Mouse (Mus musculus): Measurements from ENCODE around the gene Hdc. TPM values are rescaled to one million over a fixed set of nuclear protein-coding genes. Genes with fewer than 3 reads are reported as not detected.

Hdc gene
- polyA plus RNA-seq, 1 experiment from 2014 or later: 1.4 TPM

DNA sequence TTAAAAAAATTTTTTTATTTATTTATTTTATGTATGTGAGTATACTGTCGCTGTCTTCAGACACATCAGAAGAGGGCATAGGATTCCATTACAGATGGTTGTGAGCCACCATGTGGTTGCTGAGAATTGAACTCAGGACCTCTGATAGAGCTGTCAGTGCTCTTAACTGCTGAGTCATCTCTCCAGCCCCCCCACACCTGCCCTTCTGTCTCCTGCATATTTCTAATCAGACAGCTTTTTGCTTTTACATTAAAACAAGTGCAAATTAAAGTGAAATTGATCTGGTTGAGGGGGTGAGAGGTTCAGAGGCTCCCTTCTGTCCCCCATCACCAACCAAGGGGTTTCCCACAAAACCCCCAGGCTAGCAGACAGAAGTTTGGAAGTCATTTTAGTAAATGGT is 39.8 kb downstream of the Hdc start:
- DNase-seq (ENCODE audit: low spot score): no peak
- Histone ChIP-seq H3K27ac (replicated peaks; ENCODE audit: low read depth, low read length) (no peak overlapping the region), H3K4me2 (ENCODE audit: low read depth, low read length) (no peak overlapping the region), H3K4me3 (ENCODE audit: low read depth, low read length) (no peak overlapping the region), H3K36me3 (replicated peaks; ENCODE audit: control insufficient read depth, insufficient read depth, low read depth, low read length) (no peaks in the 10 kb centered on the region), H3K4me1 (ENCODE audit: control insufficient read depth, insufficient read depth, low read length) (no peaks in the 10 kb centered on the region), H3K9ac (replicated peaks; ENCODE audit: low read length) (no peak overlapping the region), H3K27me3 (ENCODE audit: control insufficient read depth, insufficient read depth, low read length) (no peaks in the 10 kb centered on the region), H3K9me3 (replicated peaks; ENCODE audit: control insufficient read depth, low read length) (no peaks in the 10 kb centered on the region)
- 94% methylated on average over 1 of the region's 1 CpGs for WGBS
- ATAC-seq (replicated peaks; ENCODE audit: insufficient number of reproducible peaks, low FRiP score, low TSS enrichment, low read depth): no peak

DNA sequence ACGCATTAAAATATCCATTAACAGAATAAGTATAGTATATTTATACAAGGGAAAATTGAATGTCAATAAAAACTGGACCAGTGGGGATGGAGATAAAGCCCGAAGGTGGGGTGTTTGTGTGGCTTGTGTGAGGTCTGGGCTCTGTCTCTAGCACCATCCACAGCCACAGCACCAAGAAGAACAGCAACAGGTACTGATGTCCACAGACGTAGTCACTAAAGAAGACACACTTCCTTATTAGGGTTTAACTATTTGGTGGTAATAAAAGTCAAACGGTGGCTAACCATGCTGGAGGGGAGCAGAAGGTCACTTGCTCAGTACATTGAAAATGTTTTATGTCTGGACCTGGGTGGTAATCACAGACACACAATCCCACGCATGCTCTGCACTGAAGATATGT is 41.7 kb downstream of the Hdc start:
- Histone ChIP-seq H3K4me2 (ENCODE audit: low read depth, low read length) (no peak overlapping the region), H3K4me3 (ENCODE audit: low read depth, low read length) (no peak overlapping the region), H3K36me3 (replicated peaks; ENCODE audit: control insufficient read depth, insufficient read depth, low read depth, low read length) (no peaks in the 10 kb centered on the region), H3K4me1 (ENCODE audit: control insufficient read depth, insufficient read depth, low read length) (no peaks in the 10 kb centered on the region), H3K9me3 (replicated peaks; ENCODE audit: control insufficient read depth, low read length) (no peaks in the 10 kb centered on the region), H3K27me3 (ENCODE audit: control insufficient read depth, insufficient read depth, low read length) (no peaks in the 10 kb centered on the region), H3K27ac (replicated peaks; ENCODE audit: low read depth, low read length) (no peak overlapping the region), H3K9ac (replicated peaks; ENCODE audit: low read length) (no peak overlapping the region)
- DNase-seq (ENCODE audit: low spot score) (no peak), ATAC-seq (replicated peaks; ENCODE audit: insufficient number of reproducible peaks, low FRiP score, low TSS enrichment, low read depth) (no peak)
- WGBS: 86% methylated on average over 5 of the region's 5 CpGs

- WGBS: 79% methylated on average over 11 of the region's 11 CpGs
- DNase-seq (ENCODE audit: low spot score): no peak
Measured at GRCm38 (mm10) chr2:126575391-126576176, 43.5 kb downstream of the Hdc start.

DNA sequence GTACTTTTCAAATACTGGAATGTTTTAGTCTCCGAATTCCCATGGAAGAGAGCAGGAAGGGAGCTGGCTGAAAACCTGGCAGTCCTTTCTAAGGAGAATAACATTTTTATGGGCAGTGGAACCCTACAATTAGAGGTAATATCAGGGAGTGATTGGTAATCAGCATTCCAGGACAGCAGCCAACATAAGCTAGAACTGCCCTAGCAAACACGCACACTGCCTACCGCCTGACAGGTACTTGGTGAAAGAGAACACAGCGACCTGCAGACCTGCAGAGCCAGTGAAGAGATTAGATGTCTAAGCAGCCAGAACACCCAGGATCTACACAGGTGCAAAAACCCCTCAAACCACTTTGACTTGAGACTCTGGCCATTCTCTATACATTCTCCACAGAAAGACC is 46.4 kb downstream of the Hdc start:
- H3K27me3 ChIP-seq (ENCODE audit: control insufficient read depth, insufficient read depth, low read length): no peaks in the 10 kb centered on the region
- H3K9ac ChIP-seq (replicated peaks; ENCODE audit: low read length): no peak overlapping the region
- no peak overlapping the region for H3K4me2 ChIP-seq (ENCODE audit: low read depth, low read length)
- DNase-seq (ENCODE audit: low spot score) (no peak), ATAC-seq (replicated peaks; ENCODE audit: insufficient number of reproducible peaks, low FRiP score, low TSS enrichment, low read depth) (no peak)
- no peaks in the 10 kb centered on the region for H3K9me3 ChIP-seq (replicated peaks; ENCODE audit: control insufficient read depth, low read length)
- WGBS: 76% methylated on average over 4 of the region's 4 CpGs
- no peak overlapping the region for H3K4me3 ChIP-seq (ENCODE audit: low read depth, low read length)
- no peaks in the 10 kb centered on the region for H3K36me3 ChIP-seq (replicated peaks; ENCODE audit: control insufficient read depth, insufficient read depth, low read depth, low read length)
- H3K27ac ChIP-seq (replicated peaks; ENCODE audit: low read depth, low read length): no peak overlapping the region
- no peaks in the 10 kb centered on the region for H3K4me1 ChIP-seq (ENCODE audit: control insufficient read depth, insufficient read depth, low read length)

More at GRCm38 (mm10) chr2:126575391-126576176, 43.5 kb downstream of the Hdc start:
- H3K4me3 ChIP-seq (ENCODE audit: low read depth, low read length): no peak overlapping the region
- H3K9ac ChIP-seq (replicated peaks; ENCODE audit: low read length): no peak overlapping the region
- ATAC-seq (replicated peaks; ENCODE audit: insufficient number of reproducible peaks, low FRiP score, low TSS enrichment, low read depth): no peak
- H3K36me3 ChIP-seq (replicated peaks; ENCODE audit: control insufficient read depth, insufficient read depth, low read depth, low read length): no peaks in the 10 kb centered on the region
- H3K27me3 ChIP-seq (ENCODE audit: control insufficient read depth, insufficient read depth, low read length): no peaks in the 10 kb centered on the region
- H3K4me2 ChIP-seq (ENCODE audit: low read depth, low read length): no peak overlapping the region
- H3K9me3 ChIP-seq (replicated peaks; ENCODE audit: control insufficient read depth, low read length): no peaks in the 10 kb centered on the region
- no peak overlapping the region for H3K27ac ChIP-seq (replicated peaks; ENCODE audit: low read depth, low read length)
- H3K4me1 ChIP-seq (ENCODE audit: control insufficient read depth, insufficient read depth, low read length): no peaks in the 10 kb centered on the region

GRCm38 (mm10) chr2:126572163-126572562 is 46.9 kb downstream of the Hdc start:
- Histone ChIP-seq H3K36me3 (replicated peaks; ENCODE audit: control insufficient read depth, insufficient read depth, low read depth, low read length) (no peaks in the 10 kb centered on the region), H3K4me1 (ENCODE audit: control insufficient read depth, insufficient read depth, low read length) (no peaks in the 10 kb centered on the region), H3K9ac (replicated peaks; ENCODE audit: low read length) (no peak overlapping the region), H3K27ac (replicated peaks; ENCODE audit: low read depth, low read length) (no peak overlapping the region), H3K4me3 (ENCODE audit: low read depth, low read length) (no peak overlapping the region), H3K27me3 (ENCODE audit: control insufficient read depth, insufficient read depth, low read length) (no peaks in the 10 kb centered on the region), H3K9me3 (replicated peaks; ENCODE audit: control insufficient read depth, low read length) (no peaks in the 10 kb centered on the region), H3K4me2 (ENCODE audit: low read depth, low read length) (no peak overlapping the region)
- ATAC-seq (replicated peaks; ENCODE audit: insufficient number of reproducible peaks, low FRiP score, low TSS enrichment, low read depth) (no peak), DNase-seq (ENCODE audit: low spot score) (no peak)
- WGBS: 73% methylated on average over 1 of the region's 1 CpGs

DNA sequence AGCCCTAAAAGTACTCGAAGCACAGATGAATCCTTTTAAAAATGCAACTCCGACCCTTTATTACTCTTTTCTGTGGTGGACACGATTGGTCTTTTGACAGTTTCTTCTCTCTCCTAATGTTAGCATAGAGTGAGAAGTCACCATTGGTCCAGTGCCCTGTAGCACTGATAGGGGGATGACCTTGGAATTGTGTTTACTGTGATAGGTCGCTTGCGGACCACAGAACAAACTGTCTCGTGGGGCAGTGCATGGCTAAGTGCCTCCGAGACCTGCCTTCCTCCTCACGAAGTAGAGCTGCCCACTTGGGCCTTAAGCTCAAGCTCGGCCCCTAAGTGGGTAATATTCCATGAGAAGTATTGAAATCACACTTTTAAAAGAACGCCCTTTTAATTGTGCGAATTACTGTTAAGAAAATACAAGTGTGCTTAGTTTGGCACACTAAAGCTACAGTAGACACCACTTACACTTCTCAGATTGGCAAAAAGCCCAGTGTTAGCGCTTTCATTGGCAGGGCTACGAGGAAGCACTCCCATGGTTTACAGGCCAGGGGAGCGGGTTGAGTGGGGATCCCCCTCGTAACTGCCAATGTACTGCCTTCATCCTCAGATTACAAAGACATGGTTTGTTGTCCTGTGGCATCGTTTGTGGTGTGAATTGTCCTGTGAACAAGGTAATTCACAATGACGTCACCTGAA is 55.5 kb downstream of the Hdc start:
- ATAC-seq (replicated peaks; ENCODE audit: insufficient number of reproducible peaks, low FRiP score, low TSS enrichment, low read depth): no peak
- 84% methylated on average over 17 of the region's 17 CpGs for WGBS
- H3K27me3 ChIP-seq (ENCODE audit: control insufficient read depth, insufficient read depth, low read length): no peaks in the 10 kb centered on the region

DNA sequence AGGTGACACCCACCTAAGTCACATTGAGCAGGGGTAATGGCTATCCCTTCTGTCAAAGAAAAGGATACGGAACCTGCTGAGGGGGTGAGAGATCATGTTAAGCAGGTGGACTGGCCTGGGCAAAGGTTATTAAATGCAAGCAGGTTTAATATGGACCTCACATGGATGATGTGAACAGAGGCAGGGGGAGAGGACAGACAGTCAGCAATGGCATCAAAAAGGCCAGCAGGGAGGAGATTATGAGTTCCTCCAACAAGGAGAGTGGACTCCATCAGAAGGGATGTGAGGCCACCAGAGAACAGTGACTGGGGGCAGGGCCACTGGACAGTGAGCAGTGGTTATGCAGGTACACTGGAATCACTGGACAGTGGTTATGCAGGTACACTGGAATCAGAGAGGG is 59.0 kb downstream of the Hdc start:
- DNase-seq (ENCODE audit: low spot score) (no peak), ATAC-seq (replicated peaks; ENCODE audit: insufficient number of reproducible peaks, low FRiP score, low TSS enrichment, low read depth) (no peak)
- Histone ChIP-seq H3K36me3 (replicated peaks; ENCODE audit: control insufficient read depth, insufficient read depth, low read depth, low read length) (no peaks in the 10 kb centered on the region), H3K9me3 (replicated peaks; ENCODE audit: control insufficient read depth, low read length) (no peaks in the 10 kb centered on the region), H3K27me3 (ENCODE audit: control insufficient read depth, insufficient read depth, low read length) (no peaks in the 10 kb centered on the region), H3K4me2 (ENCODE audit: low read depth, low read length) (no peak overlapping the region), H3K27ac (replicated peaks; ENCODE audit: low read depth, low read length) (no peak overlapping the region), H3K9ac (replicated peaks; ENCODE audit: low read length) (no peak overlapping the region), H3K4me1 (ENCODE audit: control insufficient read depth, insufficient read depth, low read length) (no peaks in the 10 kb centered on the region), H3K4me3 (ENCODE audit: low read depth, low read length) (no peak overlapping the region)
- WGBS: 90% methylated on average over 1 of the region's 1 CpGs

More for the DNA sequence above, 55.5 kb downstream of the Hdc start:
- no peaks in the 10 kb centered on the region for H3K4me1 ChIP-seq (ENCODE audit: control insufficient read depth, insufficient read depth, low read length)
- no peak for DNase-seq (ENCODE audit: low spot score)
- no peak overlapping the region for H3K4me3 ChIP-seq (ENCODE audit: low read depth, low read length)
- H3K36me3 ChIP-seq (replicated peaks; ENCODE audit: control insufficient read depth, insufficient read depth, low read depth, low read length): no peaks in the 10 kb centered on the region
- H3K4me2 ChIP-seq (ENCODE audit: low read depth, low read length): no peak overlapping the region
- H3K9ac ChIP-seq (replicated peaks; ENCODE audit: low read length): no peak overlapping the region
- H3K9me3 ChIP-seq (replicated peaks; ENCODE audit: control insufficient read depth, low read length): no peaks in the 10 kb centered on the region
- no peak overlapping the region for H3K27ac ChIP-seq (replicated peaks; ENCODE audit: low read depth, low read length)

DNA sequence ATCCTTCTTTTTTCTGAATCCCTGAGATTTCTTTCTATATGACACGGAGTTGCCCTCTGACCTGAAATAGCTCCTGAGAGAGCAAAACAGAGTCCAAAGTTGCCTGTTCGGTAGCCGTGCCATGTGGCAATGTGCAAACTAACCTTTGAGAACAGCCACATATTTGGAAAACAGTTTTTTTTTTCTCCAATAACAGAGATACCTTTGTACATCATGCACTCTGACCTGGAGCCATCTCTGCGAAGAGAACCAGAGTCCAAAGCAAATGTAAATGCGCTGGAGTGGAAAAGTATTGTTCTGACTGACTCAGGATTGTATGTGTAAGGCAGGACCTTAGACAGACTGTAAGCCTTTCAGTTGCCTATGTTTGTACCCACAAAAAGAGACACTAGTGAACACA is 63.6 kb downstream of the Hdc start:
- DNase-seq (ENCODE audit: low spot score): no peak
- no peak overlapping the region for H3K4me3 ChIP-seq (ENCODE audit: low read depth, low read length)
- no peaks in the 10 kb centered on the region for H3K4me1 ChIP-seq (ENCODE audit: control insufficient read depth, insufficient read depth, low read length)
- no peak overlapping the region for H3K4me2 ChIP-seq (ENCODE audit: low read depth, low read length)
- 75% methylated on average over 5 of the region's 5 CpGs for WGBS
- no peak for ATAC-seq (replicated peaks; ENCODE audit: insufficient number of reproducible peaks, low FRiP score, low TSS enrichment, low read depth)
- H3K9ac ChIP-seq (replicated peaks; ENCODE audit: low read length): no peak overlapping the region
- H3K27ac ChIP-seq (replicated peaks; ENCODE audit: low read depth, low read length): no peak overlapping the region
- no peaks in the 10 kb centered on the region for H3K36me3 ChIP-seq (replicated peaks; ENCODE audit: control insufficient read depth, insufficient read depth, low read depth, low read length)
- peaks cover 22% of the 10 kb centered on the region for H3K27me3 ChIP-seq (ENCODE audit: control insufficient read depth, insufficient read depth, low read length)
- H3K9me3 ChIP-seq (replicated peaks; ENCODE audit: control insufficient read depth, low read length): no peaks in the 10 kb centered on the region
